Mouse (Mus musculus) right cerebral cortex, postnatal 36 days (tissue): ENCODE data around the gene Rnf217.

Source experiments
- DNase-seq, 2 experiments: peaks; one replicate each; pipeline ENCODE4 v3.0.0; 2022; ENCODE audit warnings: low spot score in 2 of 2, mixed read lengths in 1 of 2

The Rnf217 gene

DNA sequence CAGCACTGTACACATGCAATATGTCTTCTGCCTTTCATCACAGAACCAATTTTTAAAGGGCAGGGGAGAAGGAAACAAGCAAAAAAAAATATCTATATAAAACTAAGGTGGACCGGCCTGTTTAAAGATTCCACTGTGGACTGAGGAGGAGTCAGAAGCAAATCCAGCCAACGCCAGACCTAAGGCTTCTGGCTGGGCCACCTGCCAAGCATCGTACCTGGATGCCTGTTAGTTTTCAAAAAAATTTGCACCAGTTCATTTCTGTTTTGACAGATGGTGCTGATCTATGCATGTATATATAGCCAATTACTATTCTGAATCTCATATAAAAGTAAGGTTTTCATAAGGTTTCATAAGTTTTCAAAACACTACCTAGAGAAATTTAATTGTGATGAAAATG, 113.2 kb downstream of the Rnf217 start:
- no peak for DNase-seq

DNA sequence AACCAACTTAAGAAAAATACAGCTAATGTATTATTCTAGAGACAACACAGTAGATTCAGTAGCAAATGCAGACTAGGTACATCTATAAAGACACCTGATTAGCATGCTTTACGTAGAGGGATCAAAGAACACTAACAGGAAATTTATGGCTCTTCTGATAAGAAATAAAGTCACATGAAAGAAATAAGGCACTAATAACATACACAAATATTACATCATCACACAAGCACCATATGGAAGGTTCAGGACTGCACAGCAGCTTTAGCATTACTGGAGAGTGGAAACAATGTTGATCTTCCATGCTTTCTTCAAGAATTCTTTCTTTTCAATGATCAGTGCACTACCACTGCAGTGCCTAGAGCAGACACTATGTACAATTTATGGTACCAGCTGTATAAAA, 114.7 kb downstream of the Rnf217 start:
- DNase-seq = no peak

DNA sequence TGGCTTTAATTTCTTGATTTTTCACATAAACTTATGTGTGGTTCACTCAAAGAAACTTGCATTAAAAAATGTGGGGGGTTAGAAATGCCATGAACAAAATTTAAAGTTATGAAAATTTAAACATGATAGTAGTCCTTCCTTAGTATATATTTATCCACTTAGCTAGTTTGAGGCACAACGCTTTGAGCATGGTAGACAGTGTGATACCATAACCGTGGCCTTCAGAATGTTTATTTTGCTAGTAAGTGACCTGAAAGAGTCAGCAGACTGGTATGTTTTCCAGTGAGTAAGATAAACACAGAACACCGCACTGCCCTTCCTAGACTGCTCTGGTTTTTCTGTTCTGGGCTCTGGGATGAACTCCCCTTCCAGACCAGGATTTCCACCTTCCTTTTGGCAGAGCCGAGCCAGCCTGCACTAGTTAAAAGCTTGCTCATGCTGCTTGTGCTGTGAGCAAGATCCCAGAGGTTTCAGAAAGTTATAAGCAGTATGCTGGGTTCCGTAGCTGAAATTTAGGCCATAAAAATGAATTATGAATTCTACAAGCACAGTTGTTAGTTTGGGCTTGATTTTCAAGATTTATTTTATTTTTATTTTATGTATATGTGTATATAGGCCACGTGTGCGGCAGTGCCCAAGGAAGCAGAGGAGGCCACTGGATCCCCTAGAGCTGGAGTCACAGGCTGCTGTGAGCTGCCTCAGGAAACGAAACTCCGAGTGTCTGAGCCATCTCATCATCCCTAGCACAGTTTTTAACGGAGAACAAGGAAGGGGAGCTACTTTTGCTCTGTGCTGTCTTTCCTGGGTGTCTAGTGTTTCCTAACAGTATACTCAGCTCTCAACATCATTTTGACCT, 141.7 kb downstream of the Rnf217 start:
- no peak for DNase-seq

DNA sequence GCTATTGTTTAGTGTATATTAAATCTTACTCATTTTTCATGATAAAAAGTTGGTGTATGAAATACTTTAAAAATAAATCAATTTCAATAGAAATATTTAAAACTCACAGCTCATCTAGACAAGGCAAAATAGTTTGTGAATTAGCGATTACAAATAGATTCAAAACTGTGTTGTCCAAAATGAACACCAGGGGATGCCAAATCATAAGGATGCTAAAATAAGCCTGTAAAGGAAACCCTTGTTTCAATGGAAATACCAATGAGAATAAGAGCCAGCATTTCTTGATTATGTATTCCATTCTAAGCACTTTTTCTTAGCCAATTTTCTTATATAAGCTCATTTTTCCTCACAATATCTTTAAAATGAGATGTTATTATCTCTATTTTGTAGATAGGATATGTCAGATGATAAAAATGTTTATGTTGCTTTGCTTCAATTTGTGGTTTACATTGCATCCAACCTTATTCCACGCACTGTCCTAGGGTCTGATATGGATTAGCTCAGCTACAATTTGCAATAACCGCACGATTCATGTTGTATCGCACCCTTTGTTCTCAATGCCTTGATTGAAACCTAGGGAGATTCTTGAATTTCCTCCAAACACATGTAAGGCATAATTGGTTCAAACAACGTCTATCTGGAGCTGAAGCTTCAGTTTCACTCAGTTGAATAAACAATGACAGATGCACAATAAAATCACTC, 143.0 kb downstream of the Rnf217 start:
- no peak for DNase-seq

DNA sequence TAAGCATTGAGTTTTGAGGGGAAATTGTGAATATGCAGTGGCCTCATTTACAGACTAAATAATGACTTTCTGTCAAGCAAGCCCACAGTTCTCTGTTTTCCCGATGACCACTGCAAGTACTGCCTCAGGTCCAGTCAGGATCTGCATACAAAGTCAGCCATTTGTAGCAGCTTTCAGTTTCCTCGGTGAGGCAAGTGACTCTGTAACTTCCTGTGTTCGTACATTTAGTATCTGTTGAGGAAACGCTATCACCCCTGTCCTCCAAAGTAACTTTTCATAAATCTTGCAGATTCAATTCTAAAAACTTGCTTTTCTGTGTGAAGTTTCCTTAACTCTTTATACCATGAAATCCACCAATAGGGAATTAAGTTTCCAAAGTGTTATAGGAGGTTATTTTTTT, 143.6 kb downstream of the Rnf217 start:
- no peak for DNase-seq

DNA sequence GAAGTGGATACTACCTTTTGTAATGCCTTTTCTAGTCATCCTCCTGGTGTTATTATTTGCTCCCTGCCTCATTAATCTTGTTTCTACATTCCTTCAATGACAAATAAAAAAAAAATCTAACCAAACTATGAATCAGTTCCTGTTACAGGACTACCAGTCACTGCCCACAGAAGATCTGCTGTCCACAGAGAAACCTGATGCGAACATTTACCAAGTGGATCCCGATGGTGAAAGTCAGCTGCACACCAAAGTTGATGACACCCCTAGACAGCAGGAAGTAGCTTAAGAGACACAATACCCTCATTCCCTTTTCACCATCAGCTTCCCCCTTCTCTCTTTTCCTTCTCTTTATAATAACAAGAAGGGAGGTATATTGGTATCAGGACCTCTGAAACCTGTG, 145.9 kb downstream of the Rnf217 start:
- DNase-seq = no peak

DNA sequence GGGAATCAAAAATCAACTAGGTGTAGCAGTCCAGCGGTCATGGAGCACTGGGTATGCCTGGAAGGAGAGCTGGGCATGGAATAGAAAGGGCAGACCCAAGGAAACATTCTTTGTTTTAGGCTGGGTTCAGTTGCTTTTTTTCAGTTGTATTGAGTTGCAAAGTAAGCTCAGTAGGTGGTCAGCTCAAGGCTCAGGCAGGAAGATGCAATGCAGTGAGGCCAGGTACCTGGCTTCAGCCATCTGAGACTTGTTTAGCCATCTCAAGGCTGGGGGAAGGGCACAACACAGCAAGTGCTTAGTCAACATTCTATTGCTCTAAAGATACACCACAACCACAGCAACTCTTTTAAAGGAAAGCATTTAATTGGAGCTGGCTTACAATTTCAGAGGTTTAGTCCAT, 152.2 kb downstream of the Rnf217 start:
- DNase-seq = no peak

DNA sequence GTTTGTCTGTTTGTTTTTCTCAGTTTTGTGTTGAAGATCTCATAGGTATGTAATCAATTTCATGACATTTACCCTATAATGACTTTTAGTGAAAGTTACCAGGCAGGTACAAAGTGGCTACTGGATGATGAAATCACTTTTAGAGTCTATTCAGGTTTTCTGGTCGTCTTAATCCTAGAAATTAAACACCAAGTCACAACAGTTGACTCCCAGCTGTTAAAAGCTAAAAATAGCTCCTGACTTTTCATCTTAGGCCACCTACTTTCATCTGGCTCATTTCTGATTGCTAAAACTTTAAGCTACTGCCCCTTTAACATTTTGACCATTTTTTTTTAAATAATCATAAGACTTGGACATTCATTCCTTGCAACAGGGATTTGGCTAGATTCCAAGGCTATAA, 161.9 kb downstream of the Rnf217 start:
- no peak for DNase-seq

DNA sequence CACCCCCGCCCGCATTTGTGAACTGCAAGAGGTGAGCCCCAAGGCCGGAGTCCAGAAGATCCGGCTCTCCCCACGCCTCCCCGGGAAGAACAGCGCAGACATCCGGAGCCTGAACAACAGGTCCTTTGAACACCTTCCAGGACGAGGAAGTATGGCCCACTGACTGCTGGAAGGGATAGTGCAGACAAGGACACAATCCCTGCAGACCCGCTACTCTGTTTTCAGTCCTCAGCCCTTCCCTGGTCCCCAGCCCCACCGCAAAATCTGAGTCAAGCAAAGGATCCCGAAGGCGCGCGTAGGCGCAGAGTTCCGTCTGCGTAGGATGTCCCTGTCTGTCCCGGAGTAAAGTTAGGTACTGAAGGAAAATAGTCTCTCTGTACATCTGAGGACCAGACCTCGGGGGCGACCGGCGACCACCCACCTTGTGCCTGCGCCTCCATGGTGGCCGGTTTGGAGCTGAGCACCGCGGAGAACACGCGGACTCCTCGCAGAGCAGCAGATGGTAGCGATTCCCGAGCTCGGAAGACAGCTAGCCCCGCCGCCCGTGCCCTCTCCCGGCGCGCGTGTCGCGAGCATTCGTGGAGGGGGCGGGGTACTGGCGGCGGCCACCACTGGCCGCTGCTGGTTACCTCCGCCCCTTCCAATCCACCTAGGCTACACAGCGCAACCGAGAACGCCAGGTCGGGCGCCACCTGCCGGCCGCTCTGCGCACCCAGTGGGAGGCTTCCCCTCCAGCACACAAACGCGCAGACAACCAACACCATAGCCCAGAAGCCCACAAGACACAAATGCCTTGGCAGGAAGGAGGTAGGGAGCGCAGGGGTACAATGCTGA, 163.5 kb downstream of the Rnf217 start, which contains the start of gene Tpd52l1:
Gene Tpd52l1 (minus strand): TSS at position 668 of the 834 bp plus-strand sequence.
- DNase-seq = peak; percentile 74 to 75

DNA sequence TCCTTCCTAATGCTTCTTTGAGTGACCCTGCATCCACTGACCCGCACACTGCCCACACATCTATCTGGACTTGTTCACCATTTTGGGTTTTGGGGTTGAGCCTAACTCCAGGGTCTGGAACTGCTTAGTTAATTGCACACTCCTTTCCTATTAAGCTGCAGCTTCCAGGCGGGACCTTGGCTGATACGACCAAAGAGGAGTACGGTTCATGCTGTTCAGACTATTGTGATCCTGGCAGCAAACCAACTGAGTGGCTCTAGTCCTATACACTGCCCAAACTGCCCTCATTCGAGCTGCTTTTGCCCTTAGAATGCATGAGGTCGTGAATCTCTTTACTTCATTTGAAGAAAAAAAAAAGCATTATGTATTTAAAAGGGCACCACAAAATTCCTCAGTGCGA, 164.8 kb downstream of the Rnf217 start:
- no peak for DNase-seq
